Mouse (Mus musculus) heart, adult 11 months (tissue): Measurements from ENCODE around the gene Ophn1.
A peak's percentile ranks its signal among the peaks of the same experiment; 100 is the strongest.

Experiments
- DNase-seq: peaks from one replicate; pipeline ENCODE4 v3.0.0; 2022

Gene Ophn1

GRCm38 (mm10) chrX:98774247-98774950 lies 116.4 kb downstream of the Ophn1 start:
- DNase-seq: no peak

GRCm38 (mm10) chrX:98755089-98755488 lies 135.7 kb downstream of the Ophn1 start:
- no peak for DNase-seq

DNA sequence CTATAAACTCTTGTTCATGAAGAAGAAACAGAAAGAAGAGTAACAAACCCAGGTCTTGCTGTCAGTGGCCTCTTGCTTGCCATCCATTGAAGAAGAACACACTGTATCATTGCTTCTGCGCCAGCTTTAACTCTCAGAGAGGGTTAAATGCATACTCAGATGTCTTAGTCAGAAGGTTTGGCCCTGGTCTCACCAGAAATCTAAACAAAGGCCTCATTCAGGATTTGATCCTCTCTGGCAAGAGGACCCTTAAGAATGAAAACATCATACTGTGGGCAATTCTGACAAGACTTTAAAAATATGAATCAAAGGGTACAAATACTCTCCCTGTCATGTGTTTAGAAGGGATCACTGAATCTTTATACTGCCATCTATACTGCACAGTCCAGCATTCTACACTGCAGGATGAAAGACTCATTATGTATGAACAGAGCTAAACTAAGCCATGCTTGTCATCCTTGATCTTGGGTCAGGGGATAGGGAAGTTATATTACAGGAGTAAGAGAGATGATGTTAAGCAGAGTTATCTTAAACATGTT lies 139.5 kb downstream of the Ophn1 start:
- no peak for DNase-seq

- DNase-seq: no peak
Measured at GRCm38 (mm10) chrX:98736758-98737157, 154.1 kb downstream of the Ophn1 start.

GRCm38 (mm10) chrX:98722991-98723390 lies 167.8 kb downstream of the Ophn1 start:
- DNase-seq: peak; percentile 70

- DNase-seq: peak; percentile 68
Measured at GRCm38 (mm10) chrX:98707766-98708165, 183.1 kb downstream of the Ophn1 start.

GRCm38 (mm10) chrX:98701635-98702034 lies 189.2 kb downstream of the Ophn1 start:
- no peak for DNase-seq

DNA sequence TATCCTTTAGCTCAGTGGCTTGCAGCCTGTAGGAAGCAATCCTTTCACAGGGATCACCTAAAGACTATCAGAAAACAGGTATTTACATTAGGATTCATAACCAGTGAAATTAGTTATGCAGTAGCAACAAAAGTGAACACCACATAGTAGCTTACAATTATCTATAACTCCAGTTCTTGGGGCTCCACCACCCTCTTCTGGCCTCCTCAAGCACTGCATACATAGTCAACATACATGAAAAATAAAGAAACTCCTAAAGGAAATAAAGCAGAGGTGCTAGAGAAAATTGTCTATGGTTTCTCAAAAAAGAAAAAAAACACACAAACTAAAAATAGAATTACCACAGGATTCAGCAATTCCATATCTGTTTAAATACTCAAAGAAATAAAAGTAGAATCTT lies 208.2 kb downstream of the Ophn1 start:
- no peak for DNase-seq

GRCm38 (mm10) chrX:98681281-98681680 lies 209.5 kb downstream of the Ophn1 start:
- DNase-seq: no peak

- no peak for DNase-seq
Measured at GRCm38 (mm10) chrX:98670988-98671387, 219.8 kb downstream of the Ophn1 start.

DNA sequence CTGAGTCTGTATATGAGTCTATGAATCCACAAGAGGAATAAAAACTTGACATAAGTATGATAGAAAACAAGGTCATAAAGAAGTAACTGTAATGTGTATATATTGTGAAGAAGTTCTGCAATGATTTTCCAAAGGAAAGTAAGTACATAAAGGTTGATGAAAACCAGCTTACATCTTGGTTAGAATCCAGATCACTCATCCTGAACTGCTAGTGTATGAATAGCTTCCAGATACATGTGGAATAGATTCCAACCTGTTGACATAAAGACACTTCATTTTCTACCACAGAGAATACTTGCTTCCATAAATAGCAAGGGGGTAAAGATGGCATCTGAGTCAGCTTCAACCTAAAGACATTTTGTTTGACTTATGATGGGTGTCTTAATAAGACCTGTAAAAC lies 239.4 kb downstream of the Ophn1 start:
- DNase-seq: no peak

- DNase-seq: no peak
Measured at GRCm38 (mm10) chrX:98628666-98629404, 262.0 kb downstream of the Ophn1 start.

DNA sequence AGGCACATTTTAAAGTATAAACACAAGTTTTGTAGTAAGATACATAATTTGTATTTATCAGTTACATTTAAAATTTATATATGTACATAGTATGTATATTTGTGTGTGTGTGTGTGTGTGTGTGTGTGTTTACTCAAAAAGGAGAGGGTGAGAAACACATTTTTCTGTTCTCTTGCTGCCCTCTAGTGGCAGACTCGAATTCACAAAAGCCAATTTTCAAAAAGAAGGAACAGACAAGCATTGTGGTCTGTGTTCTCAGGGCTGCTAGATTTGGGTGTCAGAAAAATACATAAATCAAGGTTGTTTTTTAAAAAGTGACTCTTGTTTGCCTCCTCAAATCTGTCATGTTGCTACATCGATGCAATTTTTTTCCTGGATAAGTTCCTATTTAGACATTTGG lies 272.0 kb downstream of the Ophn1 start:
- no peak for DNase-seq

DNA sequence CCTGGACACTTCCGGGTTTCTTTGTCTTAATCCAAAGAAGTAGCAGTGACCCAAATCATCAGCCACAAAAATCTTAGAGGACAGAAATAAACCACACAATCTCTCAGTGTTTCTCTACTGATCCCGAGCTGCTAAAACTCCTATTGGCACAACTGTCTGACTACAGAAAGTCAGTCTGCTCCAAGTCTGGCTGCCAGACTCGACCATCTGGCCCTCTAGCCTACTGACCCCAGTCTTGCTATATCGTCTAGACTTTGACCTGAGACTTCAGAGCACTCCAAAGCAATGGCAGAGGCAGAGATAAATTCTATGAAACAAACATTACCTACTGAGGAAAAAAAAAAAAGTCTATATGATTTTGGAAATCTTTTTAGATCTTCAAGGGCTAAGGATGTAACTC lies 273.4 kb downstream of the Ophn1 start:
- no peak for DNase-seq

DNA sequence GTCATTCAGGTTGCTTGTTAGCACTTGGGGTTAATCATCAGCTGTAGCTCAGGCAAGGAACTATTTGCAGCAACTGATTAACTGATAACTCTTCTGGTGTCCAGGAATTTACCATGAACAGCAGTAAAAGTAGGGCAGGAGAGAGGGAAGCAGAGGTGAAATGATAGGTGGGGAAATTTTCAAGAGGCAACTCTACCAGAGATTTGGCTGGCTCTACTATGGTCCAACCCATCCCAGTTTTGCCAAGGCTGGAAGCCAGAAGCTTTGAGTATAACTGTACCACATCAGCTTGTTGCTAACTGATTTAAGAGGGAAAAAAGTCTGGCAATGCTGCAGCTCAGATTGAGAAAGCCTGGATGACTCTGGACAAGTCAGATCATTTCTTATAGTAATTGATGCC lies 316.6 kb downstream of the Ophn1 start:
- no peak for DNase-seq

- DNase-seq: no peak
Measured at GRCm38 (mm10) chrX:98546458-98546857, 344.4 kb downstream of the Ophn1 start.

DNA sequence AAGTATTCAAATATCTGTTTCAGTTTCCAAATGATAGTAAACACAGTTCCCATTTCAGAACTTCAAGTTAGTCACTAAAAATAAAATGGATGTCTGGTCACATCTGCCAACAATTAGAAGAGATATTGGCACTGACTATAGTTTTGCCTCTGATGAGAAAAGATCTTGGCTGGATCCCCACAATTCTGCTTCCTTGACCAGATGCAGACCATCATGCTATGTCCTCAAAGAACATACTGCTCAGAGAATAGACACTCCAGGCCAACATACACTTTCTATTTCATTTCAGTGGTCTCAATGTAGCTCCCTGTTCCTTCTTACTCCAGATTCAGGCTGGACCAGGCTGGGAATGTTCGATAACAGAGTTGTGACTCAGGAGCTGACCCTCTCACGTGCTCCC lies 375.5 kb downstream of the Ophn1 start:
- peak; percentile 60 for DNase-seq

- peak; percentile 66 for DNase-seq
Measured at GRCm38 (mm10) chrX:98514359-98514904, 376.4 kb downstream of the Ophn1 start.
